Mouse (Mus musculus) C2C12 (cell line): ENCODE results near the gene Map3k1.

Experiments used
- CTCF ChIP-seq: IDR thresholded peaks from one replicate; pipeline ENCODE4 v1.5.1; 2011; ENCODE audit not compliant: control insufficient read depth, insufficient read depth, insufficient read length
- MYOD1 ChIP-seq: IDR thresholded peaks from one replicate; pipeline ENCODE4 v1.6.1; 2011; ENCODE audit warnings: low read depth; ENCODE audit not compliant: control insufficient read depth, insufficient read length

DNA sequence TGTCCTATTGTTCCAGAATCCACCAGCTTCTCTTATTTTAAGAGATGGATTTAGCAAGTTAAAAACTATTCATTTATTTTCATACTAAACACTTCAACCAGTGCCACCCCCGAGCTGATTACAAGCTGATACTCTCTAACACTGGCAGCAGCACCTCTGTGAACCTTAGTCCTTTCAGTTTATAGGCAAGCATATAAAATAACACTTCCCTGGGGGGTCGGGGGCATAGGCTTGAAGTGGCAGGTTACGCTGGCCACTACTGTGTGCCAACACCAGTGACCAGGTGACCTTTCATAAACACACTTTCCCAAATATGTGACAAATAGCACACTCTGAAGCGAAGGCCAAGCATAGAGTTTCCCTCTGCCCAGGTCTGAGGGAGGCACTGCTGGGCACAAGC, 6.7 kb upstream of the Map3k1 start:
- no peak for TF ChIP-seq CTCF
- TF ChIP-seq MYOD1 = no peak
